Mouse (Mus musculus) effector memory CD4-positive, alpha-beta T cell, adult 5 months (primary cell): ENCODE measurements around the gene Stat6. TPM values are rescaled to one million over a fixed set of nuclear protein-coding genes. Genes with fewer than 3 reads are reported as not detected.

Source experiments
- polyA plus RNA-seq: library from polyadenylated mRNA; unstranded; fragments of 100-300 nt; shearing (Covaris generic); gene quantifications from one replicate; pipeline ENCODE4 v1.2.1, GENCODE M21; 2017

Stat6 gene
- polyA plus RNA-seq = 217 TPM

GRCm38 (mm10) chr10:127642772-127643552 lies at the start of gene Stat6:
TSS of gene Stat6 (plus strand) at chr10:127642986.

GRCm38 (mm10) chr10:127620406-127621190 lies 22.2 kb upstream of the Stat6 start, which contains the start of gene Lrp1:
TSS of gene Lrp1 (minus strand) at chr10:127621148.

GRCm38 (mm10) chr10:127666501-127667268 lies 23.9 kb downstream of the Stat6 start, which contains the start of gene Nemp1:
TSS of gene Nemp1 (plus strand) at chr10:127666901.

GRCm38 (mm10) chr10:127668093-127669050 lies 25.6 kb downstream of the Stat6 start, which contains the start of gene Nab2:
TSS of gene Nab2 (minus strand) at chr10:127668568.

GRCm38 (mm10) chr10:127704766-127705220 lies 62.0 kb downstream of the Stat6 start, which contains the start of gene Myo1a:
TSS of gene Myo1a (plus strand) at chr10:127705170.

Other genes with a start within 250 kb of the Stat6 start
- not detected for gene Stac3, start 141.3 kb upstream of the Stat6 start, polyA plus RNA-seq
- not detected for gene Ndufa4l2, start 128.0 kb upstream of the Stat6 start, polyA plus RNA-seq
- gene Shmt2, start 120.5 kb upstream of the Stat6 start, polyA plus RNA-seq = 51.9 TPM
- gene Nxph4, start 108.4 kb upstream of the Stat6 start, polyA plus RNA-seq = not detected
- gene Lrp1, start 21.8 kb upstream of the Stat6 start, polyA plus RNA-seq = 0.59 TPM
- 8.3 TPM for gene Nemp1, start 23.9 kb downstream of the Stat6 start, polyA plus RNA-seq
- gene Nab2, start 25.6 kb downstream of the Stat6 start, polyA plus RNA-seq = 36.8 TPM
- 0.11 TPM for gene Myo1a, start 62.2 kb downstream of the Stat6 start, polyA plus RNA-seq
- gene Tac2, start 81.5 kb downstream of the Stat6 start, polyA plus RNA-seq = not detected
- gene Zbtb39, start 96.6 kb downstream of the Stat6 start, polyA plus RNA-seq = 0.42 TPM
- gene Gpr182, start 108.7 kb downstream of the Stat6 start, polyA plus RNA-seq = not detected
- 0.09 TPM for gene Rdh1, start 116.7 kb downstream of the Stat6 start, polyA plus RNA-seq
- gene Rdh16f1, start 116.8 kb downstream of the Stat6 start, polyA plus RNA-seq = not detected
- gene Rdh9, start 133.4 kb downstream of the Stat6 start, polyA plus RNA-seq = 0.42 TPM
- gene Rdh16, start 158.2 kb downstream of the Stat6 start, polyA plus RNA-seq = not detected
- gene Rdh19, start 206.9 kb downstream of the Stat6 start, polyA plus RNA-seq = not detected
- not detected for gene Rdh16f2, start 223.5 kb downstream of the Stat6 start, polyA plus RNA-seq
- gene Rdh7, start 245.8 kb downstream of the Stat6 start, polyA plus RNA-seq = not detected